Mouse (Mus musculus): ENCODE data around the gene Ormdl3. TPM values are rescaled to one million over a fixed set of nuclear protein-coding genes. Genes with fewer than 3 reads are reported as not detected.

Gene Ormdl3
- polyA plus RNA-seq (2012; ENCODE audit: low replicate concordance): 60.4 and 108 TPM in 2 replicates

GRCm38 (mm10) chr11:98586892-98587563 is at the start of gene Ormdl3:
Gene Ormdl3 (minus strand): TSS chr11:98587368.

GRCm38 (mm10) chr11:98625611-98626410 is 38.6 kb upstream of the Ormdl3 start, which contains the start of the genes Gm12355 and Gsdma3:
Gene Gm12355 (minus strand): TSS chr11:98625661.
Gene Gsdma3 (plus strand): TSS chr11:98626360.

GRCm38 (mm10) chr11:98597991-98598390 is 10.8 kb upstream of the Ormdl3 start, which contains the start of gene Lrrc3c:
Gene Lrrc3c (plus strand): TSS chr11:98598291.

GRCm38 (mm10) chr11:98550975-98551828 is 36.0 kb downstream of the Ormdl3 start, which contains the start of gene Zpbp2:
Gene Zpbp2 (plus strand): TSS chr11:98551097.

GRCm38 (mm10) chr11:98545711-98546231 is 41.4 kb downstream of the Ormdl3 start, which contains the start of gene Ikzf3:
Gene Ikzf3 (minus strand): TSS chr11:98546031.

Other genes starting within 250 kb of the Ormdl3 start
- gene Ppp1r1b, start 239.0 kb downstream of the Ormdl3 start, polyA plus RNA-seq (2012; ENCODE audit: low replicate concordance): 0.17 TPM in 1 of 2 replicates, not detected in the other
- gene Stard3, start 229.0 kb downstream of the Ormdl3 start, polyA plus RNA-seq (2012; ENCODE audit: low replicate concordance): 45.0 TPM in 2 replicates
- 0.19 and 0.84 TPM in 2 replicates for gene Tcap, start 203.6 kb downstream of the Ormdl3 start, polyA plus RNA-seq (2012; ENCODE audit: low replicate concordance)
- gene Pnmt, start 200.9 kb downstream of the Ormdl3 start, polyA plus RNA-seq (2012; ENCODE audit: low replicate concordance): not detected in 2 replicates
- 15.5 and 16.9 TPM in 2 replicates for gene Pgap3, start 186.9 kb downstream of the Ormdl3 start, polyA plus RNA-seq (2012; ENCODE audit: low replicate concordance)
- gene Erbb2, start 174.9 kb downstream of the Ormdl3 start, polyA plus RNA-seq (2012; ENCODE audit: low replicate concordance): 0.56 and 1.1 TPM in 2 replicates
- gene Mien1, start 148.4 kb downstream of the Ormdl3 start, polyA plus RNA-seq (2012; ENCODE audit: low replicate concordance): 9.1 and 24.6 TPM in 2 replicates
- gene Grb7, start 141.0 kb downstream of the Ormdl3 start, polyA plus RNA-seq (2012; ENCODE audit: low replicate concordance): 0.96 and 2.4 TPM in 2 replicates
- 8.4 and 9.6 TPM in 2 replicates for gene Ikzf3, start 41.3 kb downstream of the Ormdl3 start, polyA plus RNA-seq (2012; ENCODE audit: low replicate concordance)
- 0.98 and 1.0 TPM in 2 replicates for gene Zpbp2, start 36.3 kb downstream of the Ormdl3 start, polyA plus RNA-seq (2012; ENCODE audit: low replicate concordance)
- not detected in 2 replicates for gene Lrrc3c, start 10.9 kb upstream of the Ormdl3 start, polyA plus RNA-seq (2012; ENCODE audit: low replicate concordance)
- gene Gm12355, start 38.3 kb upstream of the Ormdl3 start, polyA plus RNA-seq (2012; ENCODE audit: low replicate concordance): not detected in 2 replicates
- not detected in 2 replicates for gene Gsdma3, start 39.0 kb upstream of the Ormdl3 start, polyA plus RNA-seq (2012; ENCODE audit: low replicate concordance)
- gene Gsdma2, start 59.4 kb upstream of the Ormdl3 start, polyA plus RNA-seq (2012; ENCODE audit: low replicate concordance): not detected in 2 replicates
- gene Gsdma, start 77.0 kb upstream of the Ormdl3 start, polyA plus RNA-seq (2012; ENCODE audit: low replicate concordance): 0.67 TPM in 1 of 2 replicates, not detected in the other
- gene Psmd3, start 95.2 kb upstream of the Ormdl3 start, polyA plus RNA-seq (2012; ENCODE audit: low replicate concordance): 193 and 224 TPM in 2 replicates
- 0.41 TPM in 1 of 2 replicates, not detected in the other for gene Csf3, start 113.9 kb upstream of the Ormdl3 start, polyA plus RNA-seq (2012; ENCODE audit: low replicate concordance)
- gene Med24, start 142.1 kb upstream of the Ormdl3 start, polyA plus RNA-seq (2012; ENCODE audit: low replicate concordance): 111 and 145 TPM in 2 replicates
- 41.6 and 45.3 TPM in 2 replicates for gene Thra, start 153.3 kb upstream of the Ormdl3 start, polyA plus RNA-seq (2012; ENCODE audit: low replicate concordance)
- gene Nr1d1, start 188.0 kb upstream of the Ormdl3 start, polyA plus RNA-seq (2012; ENCODE audit: low replicate concordance): 1.6 and 4.8 TPM in 2 replicates
- 68.7 and 118 TPM in 2 replicates for gene Msl1, start 208.1 kb upstream of the Ormdl3 start, polyA plus RNA-seq (2012; ENCODE audit: low replicate concordance)
- 33.5 and 39.4 TPM in 2 replicates for gene Casc3, start 217.5 kb upstream of the Ormdl3 start, polyA plus RNA-seq (2012; ENCODE audit: low replicate concordance)
- gene Rapgefl1, start 249.4 kb upstream of the Ormdl3 start, polyA plus RNA-seq (2012; ENCODE audit: low replicate concordance): 0.37 and 0.64 TPM in 2 replicates